Mouse (Mus musculus) adrenal gland, postnatal 14 days (tissue): ENCODE data around the gene Hip1. TPM values are rescaled to one million over a fixed set of nuclear protein-coding genes. Genes with fewer than 3 reads are reported as not detected.

ENCODE experiments used
- DNase-seq: peaks from one replicate; pipeline ENCODE4 v3.0.0; 2021; ENCODE audit warnings: mixed read lengths
- total RNA-seq: library from RNA; stranded (reverse); gene quantifications from 2 replicates; pipeline ENCODE4 v1.2.3, GENCODE M21; 2021

Gene Hip1
- total RNA-seq, 1 experiment from 2014 or later, result 31.1 TPM

DNA sequence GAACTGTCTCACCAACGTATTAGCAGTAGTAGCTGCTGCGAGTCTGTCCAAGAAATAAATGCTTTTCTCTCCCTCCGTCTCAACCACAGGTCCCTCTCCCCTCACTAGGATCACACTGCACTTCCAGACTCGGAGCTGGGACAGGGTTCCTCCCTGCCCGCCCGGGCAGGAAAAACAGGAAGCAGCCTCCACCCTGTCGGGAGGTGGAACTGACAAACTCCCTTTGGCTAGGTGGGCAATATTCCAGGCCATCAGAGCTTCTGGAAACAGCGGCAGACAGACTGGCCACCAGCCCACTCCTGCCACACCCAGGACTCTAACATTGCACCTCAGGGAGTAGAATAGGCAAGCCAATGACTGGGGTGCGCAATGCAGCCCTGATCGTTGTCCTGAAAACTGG, 11.5 kb downstream of the Hip1 start:
- peak; percentile 70 for DNase-seq

DNA sequence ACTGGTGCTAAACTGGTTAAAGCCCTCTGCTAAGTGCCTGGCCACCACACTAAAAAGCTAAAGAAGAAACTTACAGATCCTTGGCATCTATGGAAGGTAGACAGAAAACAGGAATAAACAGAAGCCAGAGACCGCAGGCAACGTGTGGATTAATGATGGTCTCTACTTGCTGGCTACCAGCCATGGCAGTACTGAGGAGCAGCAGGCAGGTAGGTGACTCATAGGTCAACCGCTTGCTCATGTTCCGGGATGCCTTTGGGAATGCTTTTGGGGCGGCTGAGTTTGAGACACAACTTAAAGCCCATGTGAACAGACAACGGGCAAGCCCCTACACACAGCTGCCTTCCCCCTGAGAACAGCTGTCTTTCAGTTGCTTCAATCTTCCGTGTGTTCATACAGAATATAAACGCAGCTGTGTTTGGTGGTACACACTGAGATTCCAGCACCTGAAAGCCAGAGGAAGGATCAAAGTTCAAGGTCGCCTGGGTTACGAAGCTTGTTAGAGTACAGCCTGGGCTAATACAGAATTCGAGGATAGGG, 13.5 kb downstream of the Hip1 start:
- DNase-seq, result peak; percentile 33

- no peak for DNase-seq
These were observed 15.0 kb downstream of the Hip1 start for GRCm38 (mm10) chr5:135529964-135530363.

- no peak for DNase-seq
These were observed 15.6 kb downstream of the Hip1 start for GRCm38 (mm10) chr5:135529310-135529709.

DNA sequence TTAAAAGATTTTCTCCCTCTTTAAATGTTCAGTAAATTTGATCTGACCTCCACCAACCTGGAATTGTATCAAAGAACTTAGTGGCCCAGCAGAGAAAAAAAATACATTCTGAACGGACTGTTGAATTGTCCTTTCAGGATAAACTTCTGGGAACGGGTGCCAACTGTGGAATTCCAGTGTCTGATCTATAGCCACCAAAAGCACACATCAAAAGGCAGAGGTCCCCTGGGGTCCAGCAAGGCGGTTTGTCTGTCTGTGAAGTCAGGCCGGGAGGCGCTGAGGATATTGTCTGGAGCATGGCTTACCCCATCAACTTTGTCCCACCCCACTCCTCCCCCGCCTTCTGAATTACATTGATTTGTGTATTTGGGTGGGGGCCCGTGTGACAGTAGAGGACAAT, 16.9 kb downstream of the Hip1 start:
- DNase-seq, result peak; percentile 44

DNA sequence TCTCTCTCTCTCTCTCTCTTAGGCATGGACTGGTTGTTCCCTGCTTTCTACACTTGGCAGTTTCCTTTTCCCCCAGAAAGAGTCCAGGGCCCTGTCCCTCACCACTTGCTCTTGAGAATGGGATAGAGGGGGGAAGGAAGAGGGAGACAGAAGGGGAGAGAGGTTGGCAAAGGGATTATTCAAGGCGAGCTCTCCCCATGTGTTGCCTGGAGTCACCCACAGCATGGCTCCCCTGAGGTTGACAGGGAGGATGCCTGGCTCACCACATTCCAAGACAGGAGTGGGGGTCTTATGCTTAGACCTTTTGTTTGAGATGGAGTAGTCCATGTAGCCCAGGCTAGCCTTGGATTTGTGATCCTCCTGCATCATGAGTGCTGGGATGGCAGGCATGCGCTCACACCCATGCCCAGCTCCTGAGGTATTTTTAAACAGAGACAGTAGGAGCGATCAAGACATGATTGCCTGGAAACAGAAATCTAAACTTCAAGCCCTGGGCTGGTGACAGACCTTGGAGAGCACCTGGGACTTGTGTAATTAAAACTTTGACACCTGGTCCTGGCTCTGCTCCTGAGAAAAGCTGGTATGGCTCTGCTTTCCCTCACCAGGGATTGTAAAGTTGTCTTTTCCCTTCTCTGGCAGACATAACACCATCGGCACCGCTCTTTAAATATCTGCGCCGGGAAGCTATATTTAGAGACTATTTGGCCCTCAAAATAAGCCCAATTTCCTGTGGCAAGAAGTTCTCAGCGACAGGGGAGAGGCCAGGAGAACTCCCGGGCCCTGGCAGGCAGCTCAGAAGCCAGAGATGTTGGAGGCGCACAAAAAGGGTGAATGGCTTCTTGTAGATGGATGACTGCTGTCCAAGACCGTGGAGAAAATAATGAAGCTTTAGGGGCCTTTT, 20.0 kb downstream of the Hip1 start:
- DNase-seq, result peak; percentile 21

- no peak for DNase-seq
These were observed 20.8 kb downstream of the Hip1 start for GRCm38 (mm10) chr5:135524087-135524486.

- peak; percentile 83 for DNase-seq
These were observed 22.7 kb downstream of the Hip1 start for GRCm38 (mm10) chr5:135522111-135522722.

DNA sequence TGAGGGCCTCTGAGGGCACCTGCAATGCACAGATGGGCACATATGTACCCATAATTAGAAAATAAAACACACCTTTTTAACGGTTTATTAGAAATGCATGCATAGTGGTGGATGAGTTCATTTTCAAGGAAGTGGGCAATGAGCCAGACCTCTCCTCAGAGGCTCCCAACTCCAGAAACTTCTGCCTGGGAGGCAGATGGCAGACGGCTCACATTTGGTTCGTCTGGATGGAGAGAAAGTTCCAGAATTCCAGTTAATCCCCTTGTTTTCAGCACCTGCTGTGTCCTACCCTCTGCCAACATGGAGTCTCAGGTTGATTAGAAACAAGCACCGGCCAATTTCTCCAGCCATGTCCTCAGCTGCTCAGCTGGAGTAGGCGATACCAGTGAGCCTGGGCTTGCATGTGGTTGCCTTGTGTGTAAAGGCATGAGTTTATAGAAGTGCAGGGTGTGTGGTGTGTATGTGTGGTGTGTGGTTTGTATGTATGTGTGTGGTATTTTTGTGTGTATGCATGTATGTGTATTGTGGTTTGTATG, 27.5 kb downstream of the Hip1 start:
- no peak for DNase-seq

DNA sequence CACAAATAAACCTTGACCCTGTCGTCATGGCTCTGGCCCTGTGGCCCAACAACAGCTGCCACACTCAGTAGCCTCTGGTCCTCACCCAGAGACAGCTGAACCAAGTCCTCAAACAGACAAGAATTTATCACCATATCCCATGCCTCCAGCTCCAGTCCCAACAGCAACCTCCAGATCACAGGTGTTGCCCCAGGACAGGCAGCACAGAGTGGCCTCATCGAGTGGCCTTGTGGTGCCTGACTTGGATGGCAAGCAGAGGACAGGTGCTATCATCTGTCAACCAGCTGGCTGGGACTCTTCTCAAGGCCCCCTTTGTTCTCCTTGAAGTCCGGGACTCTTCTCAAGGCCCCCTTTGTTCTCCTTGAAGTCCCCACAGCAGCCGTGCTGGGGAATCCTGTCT, 31.8 kb downstream of the Hip1 start:
- DNase-seq, result no peak

DNA sequence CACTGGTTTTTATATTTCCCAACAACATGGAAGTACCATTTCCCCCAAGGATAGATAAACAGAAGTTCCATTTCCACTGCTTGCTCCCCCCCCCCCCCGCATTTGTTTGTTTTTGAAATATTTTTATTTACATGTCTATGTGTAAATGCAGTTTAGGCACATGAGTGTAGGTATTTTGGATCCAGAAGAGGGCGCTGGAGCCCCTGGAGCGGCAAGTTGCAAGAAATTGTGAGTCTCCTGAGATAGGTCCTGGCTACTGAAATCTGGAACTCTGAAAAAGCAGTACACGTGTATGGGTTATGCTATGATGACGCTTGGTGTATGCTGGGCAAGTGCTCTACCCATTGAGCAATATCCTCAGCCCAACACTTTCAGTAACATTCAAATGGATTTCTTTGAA, 33.8 kb downstream of the Hip1 start:
- peak; percentile 42 for DNase-seq

DNA sequence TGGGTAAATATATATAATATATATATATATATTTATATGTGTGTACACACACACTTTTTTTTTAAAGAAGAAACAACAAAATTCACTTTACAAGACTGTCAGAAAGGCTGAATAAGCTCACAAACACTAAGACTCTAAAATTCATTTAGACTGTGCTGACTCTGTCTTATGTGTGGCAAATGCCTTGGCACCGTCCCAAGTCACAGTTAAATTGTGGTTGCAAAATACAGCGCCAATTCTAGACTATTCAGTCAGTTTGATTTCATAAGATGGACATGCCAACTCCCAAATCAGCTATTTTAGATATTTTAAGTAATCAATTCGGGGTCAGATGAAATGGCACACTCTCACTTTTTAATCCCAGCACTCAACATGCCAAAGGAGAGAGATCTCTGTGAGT, 36.6 kb downstream of the Hip1 start:
- peak; percentile 70 for DNase-seq

DNA sequence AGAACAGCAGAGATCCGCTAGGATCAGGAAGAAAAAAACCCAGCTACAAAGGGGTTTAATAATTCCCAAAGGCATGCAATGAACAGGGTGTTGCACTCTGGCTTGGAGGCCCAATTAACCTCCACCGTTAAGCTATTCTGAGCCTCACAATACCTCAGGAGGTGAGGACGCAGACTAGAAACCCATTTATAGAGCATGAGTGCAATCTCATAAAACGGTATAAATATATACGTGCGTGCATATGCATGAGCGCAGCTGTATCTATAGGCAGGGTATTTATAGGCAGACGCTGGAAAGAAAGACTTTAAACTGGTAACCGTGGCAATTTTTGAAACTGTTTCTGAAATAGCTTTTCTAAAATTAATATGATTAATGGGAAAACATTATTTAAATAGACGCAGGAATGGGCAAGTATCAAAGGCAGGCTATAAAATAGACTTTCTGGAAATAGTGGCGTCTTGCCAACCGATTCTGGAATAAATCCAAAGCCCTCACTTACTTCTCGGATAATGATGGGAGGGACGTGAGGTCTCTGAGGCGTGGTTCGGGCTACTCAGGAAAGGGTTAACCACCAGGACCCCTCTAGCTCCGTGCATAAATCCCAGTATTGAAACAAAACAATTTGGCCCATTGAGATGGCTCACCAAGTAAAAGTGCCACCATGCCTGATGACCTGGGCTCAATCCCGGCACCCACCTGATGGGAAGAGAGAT, 37.2 kb downstream of the Hip1 start:
- no peak for DNase-seq

- no peak for DNase-seq
These were observed 39.5 kb downstream of the Hip1 start for GRCm38 (mm10) chr5:135505442-135505841.

DNA sequence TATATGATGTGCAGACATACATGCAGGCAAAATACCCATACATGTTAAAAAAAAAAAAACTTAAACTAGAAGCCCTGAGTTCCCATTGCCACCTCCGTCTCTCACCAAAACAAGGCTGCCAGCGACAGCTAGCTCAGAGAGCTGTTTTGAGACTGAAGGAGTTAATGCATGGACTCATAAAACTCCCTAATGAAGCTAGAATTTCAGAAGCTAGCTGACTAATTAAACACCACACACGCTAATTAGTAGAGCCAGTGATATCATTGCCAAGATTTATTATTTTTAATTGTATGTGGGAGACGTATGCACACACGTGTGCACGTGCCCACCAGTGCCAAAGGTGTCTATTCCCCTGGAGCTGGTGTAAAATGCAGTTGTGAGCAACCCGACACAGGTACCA, 42.0 kb downstream of the Hip1 start:
- DNase-seq, result no peak

GRCm38 (mm10) chr5:135502027-135502426, 42.9 kb downstream of the Hip1 start:
- DNase-seq, result no peak

- peak; percentile 45 for DNase-seq
These were observed 46.0 kb downstream of the Hip1 start for GRCm38 (mm10) chr5:135498914-135499313.

- DNase-seq, result peak; percentile 68
These were observed 47.5 kb downstream of the Hip1 start for GRCm38 (mm10) chr5:135497347-135497955.

DNA sequence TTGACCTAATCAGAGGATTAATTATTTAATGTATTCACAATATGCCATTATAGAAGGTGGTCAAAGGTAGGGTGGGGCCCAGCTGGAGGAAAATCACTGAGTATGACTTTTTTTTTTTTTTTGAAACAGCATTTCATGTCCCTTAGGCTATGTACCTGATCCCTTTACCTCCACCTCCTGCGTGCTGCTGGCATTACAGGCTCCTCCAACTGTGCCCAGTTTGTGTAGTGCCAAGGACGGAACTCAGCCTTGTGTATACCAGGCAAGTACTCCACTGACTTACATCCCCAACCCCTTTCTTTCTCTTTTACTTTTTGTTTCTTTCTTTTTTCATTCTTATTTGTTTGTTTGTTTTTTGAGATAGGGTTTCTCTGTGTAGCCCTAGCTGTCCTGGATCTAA, 48.4 kb downstream of the Hip1 start:
- no peak for DNase-seq

DNA sequence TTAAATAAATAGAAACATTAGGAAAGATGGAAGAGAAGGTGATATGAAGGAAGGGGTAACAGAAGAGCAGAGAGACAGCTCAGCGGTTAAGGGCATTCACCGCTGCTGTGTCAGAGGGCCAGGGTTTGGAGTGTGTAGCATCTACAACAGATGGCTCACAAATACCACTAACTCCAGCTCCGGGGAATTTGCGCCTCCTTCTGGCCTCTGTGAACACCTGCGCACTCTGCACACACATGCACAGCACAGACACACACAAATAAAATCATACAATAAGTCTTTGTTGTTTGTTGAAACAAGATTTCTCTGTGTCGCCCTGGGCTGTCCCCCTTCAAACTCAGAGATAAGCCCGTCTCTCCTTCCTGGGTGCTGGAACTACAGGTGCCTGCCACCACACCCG, 49.4 kb downstream of the Hip1 start:
- DNase-seq, result no peak

- DNase-seq, result peak; percentile 47
These were observed 50.6 kb downstream of the Hip1 start for GRCm38 (mm10) chr5:135494183-135494910.
